Mouse (Mus musculus): Measurements from ENCODE around the gene Dennd4a. TPM values are rescaled to one million over a fixed set of nuclear protein-coding genes. Genes with fewer than 3 reads are reported as not detected.

The Dennd4a gene
- total and polyA plus RNA-seq, 3 experiments: 22.6 to 41.1 (median 37.1) TPM

- Histone ChIP-seq H3K4me2 (ENCODE audit: insufficient read depth, low read depth, poor library complexity, severe bottlenecking) (no peak overlapping the region), H3K9me3 (replicated peaks; ENCODE audit: low read length) (peaks cover 3% of the 10 kb centered on the region), H3K4me1 (ENCODE audit: control insufficient read depth in 1 of 2, insufficient read depth in 2 of 2) (peaks cover 0 to 10% of the 10 kb centered on the region in 2 experiments; a peak in 2 of 4 replicates), H3K9ac (ENCODE audit: insufficient read depth, low read depth) (no peak overlapping the region), H3K36me3 (replicated peaks in 1 of 2; ENCODE audit: control insufficient read depth in 1 of 2, insufficient read depth in 1 of 2, low read length in 1 of 2) (no peaks in the 10 kb centered on the region), H3K79me2 (replicated peaks; ENCODE audit: control insufficient read depth, extremely low read depth, insufficient read depth, poor library complexity, severe bottlenecking) (no peaks in the 10 kb centered on the region), H3K4me3 (replicated peaks in 1 of 3; ENCODE audit: low read depth in 2 of 3, low read length in 2 of 3, poor library complexity in 1 of 3) (no peak overlapping the region), H3K27me3 (replicated peaks) (no peaks in the 10 kb centered on the region), H3K27ac (ENCODE audit: insufficient read depth, low read depth) (no peak overlapping the region)
- no peak for DNase-seq (ENCODE audit: extremely low read depth)
- dilution Hi-C loops (cut with MboI; ENCODE audit: extremely low pct_ligation_motif_present, extremely low pct_unique_long_range_greater_than_20kb, low sequenced_read_pairs) (no loop called here), in situ Hi-C loops (cut with MboI; ENCODE audit: low pct_ligation_motif_present, low pct_unique_long_range_greater_than_20kb, low sequenced_read_pairs) (no loop called here)
- TF ChIP-seq ETS1 (conservative IDR thresholded peaks at IDR 0.05; ENCODE audit: low read depth, low read length) (no peak), JUND (conservative IDR thresholded peaks at IDR 0.05; ENCODE audit: low read depth, low read length) (no peak), USF2 (conservative IDR thresholded peaks at IDR 0.05; ENCODE audit: low read depth, low read length) (no peak), SIN3A (IDR thresholded peaks at IDR 0.05; ENCODE audit: low read length) (no peak), MYC (IDR thresholded peaks at IDR 0.05; ENCODE audit: low read depth, low read length) (no peak), MEF2A (IDR thresholded peaks at IDR 0.05; ENCODE audit: borderline replicate concordance, low read depth, low read length) (no peak), UBTF (IDR thresholded peaks at IDR 0.05; ENCODE audit: low read depth, low read length) (no peak), USF1 (IDR thresholded peaks at IDR 0.05; ENCODE audit: low read depth, low read length) (no peak), SMC3 (IDR thresholded peaks at IDR 0.05; ENCODE audit: low read depth, low read length) (no peak), ZNF384 (IDR thresholded peaks at IDR 0.05; ENCODE audit: low read depth, low read length) (no peak), MXI1 (IDR thresholded peaks at IDR 0.05; ENCODE audit: low read depth, low read length) (no peak), POLR2A (IDR thresholded peaks at IDR 0.05; ENCODE audit: low read depth, low read length) (no peak), ZKSCAN1 (IDR thresholded peaks at IDR 0.05; ENCODE audit: borderline replicate concordance, low read depth, low read length) (no peak), TBP (conservative IDR thresholded peaks at IDR 0.05; ENCODE audit: low read depth, low read length) (no peak), IRF4 (IDR thresholded peaks at IDR 0.05; ENCODE audit: low read depth, low read length) (no peak), POLR2AphosphoS2 (IDR thresholded peaks at IDR 0.05; ENCODE audit: low read depth, low read length) (no peak), MAFK (IDR thresholded peaks at IDR 0.05; ENCODE audit: insufficient replicate concordance, low read length) (no peak)
These were observed 41.2 kb upstream of the Dennd4a start for GRCm38 (mm10) chr9:64769911-64770310.

DNA sequence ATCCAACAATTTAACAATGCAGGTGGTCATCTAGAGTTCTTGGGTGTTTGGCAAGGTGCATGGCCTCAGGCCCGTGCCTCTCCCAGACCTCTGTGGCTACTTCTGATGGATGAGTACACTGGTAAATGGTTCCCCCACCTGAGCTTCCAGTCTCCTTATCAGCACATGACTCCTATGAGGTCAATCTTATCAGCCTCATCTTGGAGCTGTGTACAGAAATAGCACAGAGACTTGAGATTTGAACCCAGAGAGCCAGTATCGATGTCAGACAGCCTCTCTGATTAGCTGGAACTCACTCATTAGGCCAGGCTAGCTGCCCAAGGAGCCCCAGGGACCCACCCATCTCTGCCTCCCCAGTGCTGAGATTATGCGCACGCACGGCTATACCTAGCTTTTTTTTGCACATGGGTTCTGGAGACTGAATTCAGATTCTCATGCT is 40.7 kb upstream of the Dennd4a start:
- Histone ChIP-seq H3K79me2 (replicated peaks; ENCODE audit: control insufficient read depth, extremely low read depth, insufficient read depth, poor library complexity, severe bottlenecking) (no peaks in the 10 kb centered on the region), H3K27me3 (replicated peaks) (no peaks in the 10 kb centered on the region), H3K4me1 (ENCODE audit: control insufficient read depth in 1 of 2, insufficient read depth in 2 of 2) (peaks cover 0 to 15% of the 10 kb centered on the region in 2 experiments; a peak in 2 of 4 replicates), H3K27ac (ENCODE audit: insufficient read depth, low read depth) (no peak overlapping the region), H3K9me3 (replicated peaks; ENCODE audit: low read length) (peaks cover 3% of the 10 kb centered on the region), H3K36me3 (replicated peaks in 1 of 2; ENCODE audit: control insufficient read depth in 1 of 2, insufficient read depth in 1 of 2, low read length in 1 of 2) (no peaks in the 10 kb centered on the region), H3K4me2 (ENCODE audit: insufficient read depth, low read depth, poor library complexity, severe bottlenecking) (no peak overlapping the region), H3K4me3 (replicated peaks in 1 of 3; ENCODE audit: low read depth in 2 of 3, low read length in 2 of 3, poor library complexity in 1 of 3) (no peak overlapping the region), H3K9ac (ENCODE audit: insufficient read depth, low read depth) (no peak overlapping the region)
- dilution Hi-C loops (cut with MboI; ENCODE audit: extremely low pct_ligation_motif_present, extremely low pct_unique_long_range_greater_than_20kb, low sequenced_read_pairs): no loop called here
- no peak for TF ChIP-seq MYC (IDR thresholded peaks at IDR 0.05; ENCODE audit: low read depth, low read length)
- no peak for TF ChIP-seq ZMIZ1 (IDR thresholded peaks at IDR 0.05; ENCODE audit: low read depth, low read length)
- no peak for TF ChIP-seq ZNF384 (IDR thresholded peaks at IDR 0.05; ENCODE audit: low read depth, low read length)
- no peak for TF ChIP-seq ELF1 (IDR thresholded peaks at IDR 0.05; ENCODE audit: low read depth, low read length)
- TF ChIP-seq CTCF (conservative IDR thresholded peaks at IDR 0.05 in 1 of 2, IDR thresholded peaks at IDR 0.05 in 1 of 2; ENCODE audit: low read depth in 2 of 2, low read length in 2 of 2): no peak
- no peak for TF ChIP-seq MAX (IDR thresholded peaks at IDR 0.05; ENCODE audit: low read length)
- no peak for TF ChIP-seq NRF1 (IDR thresholded peaks at IDR 0.05; ENCODE audit: low read depth, low read length)
- in situ Hi-C loops (cut with MboI; ENCODE audit: low pct_ligation_motif_present, low pct_unique_long_range_greater_than_20kb, low sequenced_read_pairs): no loop called here
- no peak for DNase-seq (ENCODE audit: extremely low read depth)

All from CH12.LX (cell line).